Mouse (Mus musculus): ENCODE data around the gene Kat14.

GRCm38 (mm10) chr2:144441386-144441915 is 72.7 kb downstream of the Kat14 start:
- TF ChIP-seq CTCF (IDR thresholded peaks at IDR 0.05; ENCODE audit: low read depth) = no peak
- no peak for TF ChIP-seq EP300 (IDR thresholded peaks at IDR 0.05; ENCODE audit: low read depth)

Measured in liver, embryonic 14.5 days (tissue).